Mouse (Mus musculus) olfactory bulb, adult 2 months (tissue): Measurements from ENCODE around the gene Chpf.

Experiments
- CTCF ChIP-seq: fragments of 200-500 bp; IDR thresholded peaks from 2 replicates; pipeline ENCODE4 v1.5.1; 2012; ENCODE audit warnings: low read depth, mild to moderate bottlenecking, low read length, moderate library complexity; ENCODE audit not compliant: insufficient read depth
- POLR2A ChIP-seq: fragments of 200-500 bp; IDR thresholded peaks from 2 replicates; pipeline ENCODE4 v1.6.1; 2012; ENCODE audit warnings: mild to moderate bottlenecking, low read depth, low read length, moderate library complexity; ENCODE audit not compliant: insufficient read depth

DNA sequence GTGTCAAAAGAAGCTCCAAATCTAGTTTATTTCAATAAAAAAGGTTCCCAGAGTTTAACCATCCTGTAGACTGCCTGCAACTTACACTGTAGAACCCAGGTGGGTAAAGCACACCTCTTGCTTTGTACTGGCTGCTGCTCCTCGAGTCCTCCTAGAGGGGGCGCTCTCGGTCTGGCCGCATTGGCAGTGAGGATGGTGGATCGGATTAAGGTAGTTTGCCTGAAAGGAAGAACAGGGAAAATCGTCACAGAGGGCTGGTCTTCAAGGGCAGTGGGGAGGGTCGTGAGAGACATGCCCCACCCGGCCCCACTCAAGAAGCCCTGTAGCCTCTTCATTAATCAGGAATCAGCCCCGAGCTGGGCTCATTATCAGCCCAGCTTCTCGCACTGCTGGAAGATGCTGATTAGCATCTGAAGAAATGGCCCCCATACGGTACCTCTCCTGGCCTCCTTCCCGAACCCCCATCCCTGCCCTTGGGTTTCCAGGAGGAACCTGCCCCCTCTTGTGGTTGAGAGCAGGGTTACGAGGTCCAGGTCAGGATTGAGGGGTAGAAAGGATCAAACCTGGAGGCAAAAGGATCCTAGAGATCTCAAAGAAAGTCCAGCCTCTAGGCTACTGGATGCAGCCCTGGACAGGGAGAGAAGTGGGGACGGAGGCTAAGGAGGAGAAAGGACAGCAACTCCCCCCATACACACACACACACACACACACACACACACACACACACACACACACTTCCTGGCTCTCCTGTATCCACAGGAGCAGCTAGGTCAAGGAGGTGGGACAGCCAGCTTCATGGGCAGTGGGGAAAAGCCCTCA is 22.2 kb downstream of the Chpf start:
- TF ChIP-seq CTCF = peak; percentile 49; the same call in 1 of the 2 replicates
- no peak for TF ChIP-seq POLR2A
